ENCODE assay signal across 7 mouse cellular contexts in the genomic region with DNA sequence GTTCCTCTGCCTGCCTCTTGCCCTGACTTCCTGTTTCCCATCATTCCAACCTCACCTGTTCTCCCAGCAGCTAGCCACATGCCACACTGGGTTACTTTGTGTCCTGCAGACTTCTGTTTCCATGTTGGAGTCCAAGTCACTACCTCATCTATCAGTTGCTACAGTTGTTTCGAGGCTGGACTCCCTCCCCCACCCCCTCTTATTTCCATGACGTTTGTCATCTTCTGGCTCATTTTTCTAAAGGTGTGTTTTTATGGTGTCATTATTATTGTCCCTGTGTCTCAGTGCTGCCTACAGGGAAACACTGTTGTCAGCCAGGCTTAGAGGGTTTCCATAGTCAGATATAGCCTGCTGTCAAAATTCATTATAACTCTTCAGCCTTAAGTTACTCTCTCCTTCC.
"Had no signal": no experiment of that assay in that cellular context is flagged by ENCODE, and none has a peak within 500 bp of the region (broad histone marks: within the 10 kb centered on the region; RNA-seq: fewer than 3 reads in every experiment).

No protein-coding gene starts in this region.

- H3K27ac ChIP-seq: liver, embryonic 13.5 days; neural tube, embryonic 12.5 days; stomach, postnatal 0 days had no signal

- H3K9ac ChIP-seq: liver, embryonic 13.5 days; liver, postnatal 0 days; neural tube, embryonic 12.5 days had no signal

- H3K36me3 ChIP-seq: liver, embryonic 13.5 days had no signal

- H3K4me1 ChIP-seq: neural tube, embryonic 12.5 days had no signal

- H3K4me2 ChIP-seq: liver, embryonic 13.5 days; neural tube, embryonic 12.5 days had no signal

- H3K4me3 ChIP-seq: left cerebral cortex, adult 2 months; liver, embryonic 13.5 days; neural tube, embryonic 12.5 days had no signal

- H3K9me3 ChIP-seq: liver, embryonic 13.5 days; neural tube, embryonic 12.5 days had no signal

- H3K27me3 ChIP-seq: liver, embryonic 13.5 days; neural tube, embryonic 12.5 days had no signal

- ATAC-seq: liver, postnatal 0 days had no signal

- DNase-seq: liver; liver, embryonic 13.5 days; liver, postnatal 0 days; midbrain, embryonic 14.5 days had no signal
